Mouse (Mus musculus): ENCODE data around the gene Slc8b1. TPM values are rescaled to one million over a fixed set of nuclear protein-coding genes. Genes with fewer than 3 reads are reported as not detected.

Slc8b1 gene
- polyA plus RNA-seq, 2 experiments, result 3.7 to 13.2 TPM

GRCm38 (mm10) chr5:120579898-120580626 is 69.1 kb downstream of the Slc8b1 start:
- no peak for TF ChIP-seq POLR2A (IDR thresholded peaks at IDR 0.05; ENCODE audit: borderline replicate concordance, extremely low read depth, insufficient read depth, insufficient read length)
- Histone ChIP-seq H3K4me3 (replicated peaks; ENCODE audit: low read length) (no peak overlapping the region), H3K27me3 (ENCODE audit: control insufficient read depth, insufficient read depth, low read length) (no peaks in the 10 kb centered on the region), H3K9me3 (ENCODE audit: control insufficient read depth, low read length) (no peaks in the 10 kb centered on the region), H3K9ac (ENCODE audit: low read depth, low read length, severe bottlenecking) (no peak overlapping the region), H3K36me3 (ENCODE audit: control insufficient read depth, insufficient read depth, low read length) (peaks cover 26% of the 10 kb centered on the region), H3K4me1 (ENCODE audit: control insufficient read depth, insufficient read depth, low read length) (peaks cover 39% of the 10 kb centered on the region), H3K4me2 (replicated peaks; ENCODE audit: low read depth, low read length, severe bottlenecking) (peak overlapping the region; percentile 29), H3K27ac (replicated peaks; ENCODE audit: low read depth, low read length) (peak overlapping the region; percentile 19; the same call in 1 of the 2 replicates)
- ATAC-seq (ENCODE audit: low FRiP score, low read depth) (peak; percentile 18; the same call in 1 of the 2 replicates), DNase-seq (ENCODE audit: low spot score) (no peak)
- 61% methylated on average over 26 of the region's 26 CpGs for WGBS

DNA sequence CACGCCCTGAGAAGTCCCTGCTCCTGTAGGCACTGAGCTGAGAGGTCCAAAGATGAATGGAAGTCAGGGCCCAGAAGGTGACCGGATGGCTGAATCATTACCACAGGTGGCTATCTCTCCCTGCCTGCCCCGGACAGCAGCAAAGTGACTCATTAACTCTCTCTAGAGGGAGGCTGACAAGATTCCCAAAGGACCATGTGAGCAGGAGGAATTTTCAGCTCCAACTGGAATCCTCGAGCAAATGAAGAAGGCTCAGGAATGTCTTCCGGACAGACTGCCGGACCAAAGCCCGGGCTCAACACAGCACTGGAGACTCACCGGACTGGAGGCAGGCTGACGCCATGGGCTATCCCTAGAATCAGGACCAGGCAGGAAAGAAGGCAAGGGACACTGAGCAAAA is 71.0 kb downstream of the Slc8b1 start:
- Histone ChIP-seq H3K4me2 (replicated peaks; ENCODE audit: low read depth, low read length, severe bottlenecking) (no peak overlapping the region), H3K9ac (ENCODE audit: low read depth, low read length, severe bottlenecking) (no peak overlapping the region), H3K9me3 (ENCODE audit: control insufficient read depth, low read length) (no peaks in the 10 kb centered on the region), H3K27ac (replicated peaks; ENCODE audit: low read depth, low read length) (no peak overlapping the region), H3K4me1 (ENCODE audit: control insufficient read depth, insufficient read depth, low read length) (peaks cover 41% of the 10 kb centered on the region), H3K4me3 (replicated peaks; ENCODE audit: low read length) (no peak overlapping the region), H3K27me3 (ENCODE audit: control insufficient read depth, insufficient read depth, low read length) (no peaks in the 10 kb centered on the region), H3K36me3 (ENCODE audit: control insufficient read depth, insufficient read depth, low read length) (peaks cover 26% of the 10 kb centered on the region)
- DNase-seq (ENCODE audit: low spot score) (no peak), ATAC-seq (ENCODE audit: low FRiP score, low read depth) (no peak)
- 77% methylated on average over 9 of the region's 9 CpGs for WGBS
- no peak for TF ChIP-seq POLR2A (IDR thresholded peaks at IDR 0.05; ENCODE audit: borderline replicate concordance, extremely low read depth, insufficient read depth, insufficient read length)

DNA sequence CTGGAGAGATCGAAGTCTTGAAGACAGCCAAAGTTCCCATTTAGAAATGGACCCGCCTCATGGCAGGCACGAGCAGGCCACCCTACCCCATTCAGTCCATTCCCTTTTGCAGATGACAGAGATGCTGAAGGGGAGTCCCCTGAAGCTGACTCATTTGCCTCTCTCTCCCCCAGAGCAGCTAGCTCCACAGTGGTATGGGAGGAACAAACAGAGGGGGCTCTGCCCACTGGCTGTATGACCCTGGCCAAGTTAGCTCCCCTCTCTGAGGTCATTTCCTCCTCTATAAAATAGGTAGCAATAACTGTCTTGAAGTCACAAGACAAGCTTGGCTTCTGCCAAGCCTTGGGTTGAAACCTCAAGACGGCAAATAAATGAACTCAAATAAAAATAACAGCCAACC is 72.5 kb downstream of the Slc8b1 start:
- Histone ChIP-seq H3K9me3 (ENCODE audit: control insufficient read depth, low read length) (no peaks in the 10 kb centered on the region), H3K4me2 (replicated peaks; ENCODE audit: low read depth, low read length, severe bottlenecking) (no peak overlapping the region), H3K36me3 (ENCODE audit: control insufficient read depth, insufficient read depth, low read length) (peaks cover 26% of the 10 kb centered on the region), H3K27me3 (ENCODE audit: control insufficient read depth, insufficient read depth, low read length) (no peaks in the 10 kb centered on the region), H3K9ac (ENCODE audit: low read depth, low read length, severe bottlenecking) (no peak overlapping the region), H3K27ac (replicated peaks; ENCODE audit: low read depth, low read length) (no peak overlapping the region), H3K4me3 (replicated peaks; ENCODE audit: low read length) (no peak overlapping the region), H3K4me1 (ENCODE audit: control insufficient read depth, insufficient read depth, low read length) (peaks cover 39% of the 10 kb centered on the region)
- no peak for TF ChIP-seq POLR2A (IDR thresholded peaks at IDR 0.05; ENCODE audit: borderline replicate concordance, extremely low read depth, insufficient read depth, insufficient read length)
- 86% methylated on average over 4 of the region's 4 CpGs for WGBS
- DNase-seq (ENCODE audit: low spot score) (no peak), ATAC-seq (ENCODE audit: low FRiP score, low read depth) (no peak)

Other genes starting within 250 kb of the Slc8b1 start
- 0.05 TPM in 1 of 2 replicates, not detected in the other for gene Lhx5, start 79.5 kb upstream of the Slc8b1 start, polyA plus RNA-seq (2012; rRNA removed)
- gene Lhx5, start 79.5 kb upstream of the Slc8b1 start, polyA plus RNA-seq (2014; fragmentation: Nextera tagmentation; extraction: Ambion mirVana), result not detected in 2 replicates
- 1.2 and 1.3 TPM in 2 replicates for gene Sdsl, start 38.4 kb upstream of the Slc8b1 start, polyA plus RNA-seq (2012; rRNA removed)
- 0.61 and 1.2 TPM in 2 replicates for gene Sdsl, start 38.4 kb upstream of the Slc8b1 start, polyA plus RNA-seq (2014; fragmentation: Nextera tagmentation; extraction: Ambion mirVana)
- gene Sds, start 34.6 kb upstream of the Slc8b1 start, polyA plus RNA-seq (2012; rRNA removed), result 0.10 and 0.36 TPM in 2 replicates
- not detected in 2 replicates for gene Sds, start 34.6 kb upstream of the Slc8b1 start, polyA plus RNA-seq (2014; fragmentation: Nextera tagmentation; extraction: Ambion mirVana)
- gene Plbd2, start 7.5 kb upstream of the Slc8b1 start, polyA plus RNA-seq (2012; rRNA removed), result 33.9 and 44.6 TPM in 2 replicates
- gene Plbd2, start 7.5 kb upstream of the Slc8b1 start, polyA plus RNA-seq (2014; fragmentation: Nextera tagmentation; extraction: Ambion mirVana), result 51.6 and 54.0 TPM in 2 replicates
- 47.1 and 64.9 TPM in 2 replicates for gene Tpcn1, start 77.5 kb downstream of the Slc8b1 start, polyA plus RNA-seq (2012; rRNA removed)
- 24.3 and 25.2 TPM in 2 replicates for gene Tpcn1, start 77.5 kb downstream of the Slc8b1 start, polyA plus RNA-seq (2014; fragmentation: Nextera tagmentation; extraction: Ambion mirVana)
- gene Iqcd, start 77.8 kb downstream of the Slc8b1 start, polyA plus RNA-seq (2012; rRNA removed), result 0.90 and 1.4 TPM in 2 replicates
- gene Iqcd, start 77.8 kb downstream of the Slc8b1 start, polyA plus RNA-seq (2014; fragmentation: Nextera tagmentation; extraction: Ambion mirVana), result 0.12 and 0.43 TPM in 2 replicates
- gene Rita1, start 101.4 kb downstream of the Slc8b1 start, polyA plus RNA-seq (2012; rRNA removed), result 25.4 TPM in 2 replicates
- gene Rita1, start 101.4 kb downstream of the Slc8b1 start, polyA plus RNA-seq (2014; fragmentation: Nextera tagmentation; extraction: Ambion mirVana), result 10.2 and 11.6 TPM in 2 replicates
- 36.1 and 42.1 TPM in 2 replicates for gene Ddx54, start 101.6 kb downstream of the Slc8b1 start, polyA plus RNA-seq (2012; rRNA removed)
- 34.1 and 35.1 TPM in 2 replicates for gene Ddx54, start 101.6 kb downstream of the Slc8b1 start, polyA plus RNA-seq (2014; fragmentation: Nextera tagmentation; extraction: Ambion mirVana)
- not detected in 2 replicates for gene Cfap73, start 123.1 kb downstream of the Slc8b1 start, polyA plus RNA-seq (2012; rRNA removed)
- gene Cfap73, start 123.1 kb downstream of the Slc8b1 start, polyA plus RNA-seq (2014; fragmentation: Nextera tagmentation; extraction: Ambion mirVana), result not detected in 2 replicates
- 0.19 and 0.32 TPM in 2 replicates for gene Rasal1, start 137.6 kb downstream of the Slc8b1 start, polyA plus RNA-seq (2012; rRNA removed)
- gene Rasal1, start 137.6 kb downstream of the Slc8b1 start, polyA plus RNA-seq (2014; fragmentation: Nextera tagmentation; extraction: Ambion mirVana), result 0.17 and 1.0 TPM in 2 replicates
- gene Dtx1, start 200.8 kb downstream of the Slc8b1 start, polyA plus RNA-seq (2012; rRNA removed), result 11.1 and 14.7 TPM in 2 replicates
- 3.9 and 5.5 TPM in 2 replicates for gene Dtx1, start 200.8 kb downstream of the Slc8b1 start, polyA plus RNA-seq (2014; fragmentation: Nextera tagmentation; extraction: Ambion mirVana)
- 1.1 and 1.5 TPM in 2 replicates for gene Oas2, start 238.7 kb downstream of the Slc8b1 start, polyA plus RNA-seq (2012; rRNA removed)
- 0.23 and 0.75 TPM in 2 replicates for gene Oas2, start 238.7 kb downstream of the Slc8b1 start, polyA plus RNA-seq (2014; fragmentation: Nextera tagmentation; extraction: Ambion mirVana)